Mouse (Mus musculus): Measurements from ENCODE around the gene Hrg.
"Not testable (repeated sequence)": the region's sequence is repeated elsewhere in the genome, so short reads cannot be mapped to it uniquely, and the experiment has no call there.

DNA sequence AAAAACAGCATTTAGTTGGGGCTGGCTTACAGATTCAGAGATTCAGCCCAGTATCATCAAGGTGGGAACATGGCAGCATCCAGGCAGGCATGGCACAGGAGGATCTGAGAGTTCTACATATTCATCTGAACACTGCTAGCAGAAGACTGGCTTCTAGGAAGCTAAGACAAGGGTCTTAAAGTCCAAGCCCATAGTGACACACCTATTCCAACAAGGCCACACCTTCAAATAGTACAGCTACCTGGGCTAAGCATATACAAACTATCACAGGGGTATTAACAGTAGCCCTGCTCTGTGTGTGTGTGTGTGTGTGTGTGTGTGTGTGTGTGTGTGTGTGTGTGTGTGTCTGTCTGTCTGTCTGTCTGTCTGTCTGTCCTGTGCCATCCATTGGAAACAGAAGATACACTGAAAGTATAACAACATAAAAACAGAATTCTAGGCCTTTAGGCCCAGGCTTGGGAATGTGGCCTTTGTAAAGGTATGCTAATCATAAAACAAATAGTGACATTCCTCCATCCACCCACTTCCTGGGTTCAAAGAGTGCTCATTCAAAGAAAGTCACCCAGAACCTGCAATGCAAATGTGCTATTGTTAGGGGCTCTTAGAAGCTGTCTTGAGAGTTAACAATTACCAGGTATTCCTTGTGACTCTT lies 8.9 kb upstream of the Hrg start:
- not testable (repeated sequence) for TF ChIP-seq CTCF, EP300 (IDR thresholded peaks at IDR 0.05; ENCODE audit: low read depth)

All from heart, postnatal 0 days (tissue).